Mouse (Mus musculus): Measurements from ENCODE around the gene Zkscan8. TPM values are rescaled to one million over a fixed set of nuclear protein-coding genes. Genes with fewer than 3 reads are reported as not detected.

The Zkscan8 gene
- polyA plus RNA-seq, 1 experiment from 2014 or later, result 7.0 TPM

Other genes starting within 250 kb of the Zkscan8 start
- gene Gpx5, start 238.4 kb downstream of the Zkscan8 start, polyA plus RNA-seq (2015; fragmentation: Nextera tagmentation; extraction: Ambion mirVana), result not detected in 2 replicates
- gene Gpx6, start 219.0 kb downstream of the Zkscan8 start, polyA plus RNA-seq (2015; fragmentation: Nextera tagmentation; extraction: Ambion mirVana), result 10.7 and 11.8 TPM in 2 replicates
- gene Olfr1367, start 184.2 kb downstream of the Zkscan8 start, polyA plus RNA-seq (2015; fragmentation: Nextera tagmentation; extraction: Ambion mirVana), result not detected in 2 replicates
- gene Zscan12, start 168.3 kb downstream of the Zkscan8 start, polyA plus RNA-seq (2015; fragmentation: Nextera tagmentation; extraction: Ambion mirVana), result 12.9 and 13.9 TPM in 2 replicates
- gene Zkscan3, start 128.4 kb downstream of the Zkscan8 start, polyA plus RNA-seq (2015; fragmentation: Nextera tagmentation; extraction: Ambion mirVana), result 88.0 and 91.8 TPM in 2 replicates
- 3.8 and 4.7 TPM in 2 replicates for gene Pgbd1, start 90.1 kb downstream of the Zkscan8 start, polyA plus RNA-seq (2015; fragmentation: Nextera tagmentation; extraction: Ambion mirVana)
- 22.9 and 32.2 TPM in 2 replicates for gene Zscan26, start 77.4 kb downstream of the Zkscan8 start, polyA plus RNA-seq (2015; fragmentation: Nextera tagmentation; extraction: Ambion mirVana)
- gene Nkapl, start 62.6 kb downstream of the Zkscan8 start, polyA plus RNA-seq (2015; fragmentation: Nextera tagmentation; extraction: Ambion mirVana), result 1.9 and 2.3 TPM in 2 replicates
- 4.5 TPM in 2 replicates for gene Zkscan4, start 52.2 kb downstream of the Zkscan8 start, polyA plus RNA-seq (2015; fragmentation: Nextera tagmentation; extraction: Ambion mirVana)
- not detected in 2 replicates for gene Gm10065, start 51.7 kb downstream of the Zkscan8 start, polyA plus RNA-seq (2015; fragmentation: Nextera tagmentation; extraction: Ambion mirVana)
- gene AK157302, start 35.9 kb downstream of the Zkscan8 start, polyA plus RNA-seq (2015; fragmentation: Nextera tagmentation; extraction: Ambion mirVana), result 0.46 and 1.6 TPM in 2 replicates
- 9.9 and 19.3 TPM in 2 replicates for gene Gm11273, start 29.7 kb downstream of the Zkscan8 start, polyA plus RNA-seq (2015; fragmentation: Nextera tagmentation; extraction: Ambion mirVana)
- 0.16 and 0.17 TPM in 2 replicates for gene Olfr1366, start 11.7 kb upstream of the Zkscan8 start, polyA plus RNA-seq (2015; fragmentation: Nextera tagmentation; extraction: Ambion mirVana)
- gene Olfr1535, start 28.8 kb upstream of the Zkscan8 start, polyA plus RNA-seq (2015; fragmentation: Nextera tagmentation; extraction: Ambion mirVana), result not detected in 2 replicates
- not detected in 2 replicates for gene Olfr1364, start 50.6 kb upstream of the Zkscan8 start, polyA plus RNA-seq (2015; fragmentation: Nextera tagmentation; extraction: Ambion mirVana)
- not detected in 2 replicates for gene Olfr1362, start 82.9 kb upstream of the Zkscan8 start, polyA plus RNA-seq (2015; fragmentation: Nextera tagmentation; extraction: Ambion mirVana)
- gene Olfr11, start 111.4 kb upstream of the Zkscan8 start, polyA plus RNA-seq (2015; fragmentation: Nextera tagmentation; extraction: Ambion mirVana), result not detected in 2 replicates
- gene Olfr1361, start 132.3 kb upstream of the Zkscan8 start, polyA plus RNA-seq (2015; fragmentation: Nextera tagmentation; extraction: Ambion mirVana), result not detected in 2 replicates
- gene Olfr1360, start 146.3 kb upstream of the Zkscan8 start, polyA plus RNA-seq (2015; fragmentation: Nextera tagmentation; extraction: Ambion mirVana), result not detected in 2 replicates
- gene Olfr1359, start 167.0 kb upstream of the Zkscan8 start, polyA plus RNA-seq (2015; fragmentation: Nextera tagmentation; extraction: Ambion mirVana), result not detected in 2 replicates
- gene Hist1h2bl, start 185.0 kb upstream of the Zkscan8 start, polyA plus RNA-seq (2015; fragmentation: Nextera tagmentation; extraction: Ambion mirVana), result 1.9 and 3.8 TPM in 2 replicates
- gene Hist1h2ai, start 185.3 kb upstream of the Zkscan8 start, polyA plus RNA-seq (2015; fragmentation: Nextera tagmentation; extraction: Ambion mirVana), result 13.5 and 20.3 TPM in 2 replicates
- 6.2 and 12.4 TPM in 2 replicates for gene Hist1h3h, start 186.5 kb upstream of the Zkscan8 start, polyA plus RNA-seq (2015; fragmentation: Nextera tagmentation; extraction: Ambion mirVana)
- 4.3 and 4.4 TPM in 2 replicates for gene Hist1h2bm, start 190.9 kb upstream of the Zkscan8 start, polyA plus RNA-seq (2015; fragmentation: Nextera tagmentation; extraction: Ambion mirVana)
- 1.4 and 1.6 TPM in 2 replicates for gene Hist1h4j, start 203.9 kb upstream of the Zkscan8 start, polyA plus RNA-seq (2015; fragmentation: Nextera tagmentation; extraction: Ambion mirVana)
- 4.3 and 5.9 TPM in 2 replicates for gene Hist1h4k, start 219.4 kb upstream of the Zkscan8 start, polyA plus RNA-seq (2015; fragmentation: Nextera tagmentation; extraction: Ambion mirVana)
- 24.4 and 25.9 TPM in 2 replicates for gene Hist1h2ak, start 222.7 kb upstream of the Zkscan8 start, polyA plus RNA-seq (2015; fragmentation: Nextera tagmentation; extraction: Ambion mirVana)
- 2.2 and 3.1 TPM in 2 replicates for gene Hist1h2bn, start 223.0 kb upstream of the Zkscan8 start, polyA plus RNA-seq (2015; fragmentation: Nextera tagmentation; extraction: Ambion mirVana)
- gene Hist1h1b, start 249.5 kb upstream of the Zkscan8 start, polyA plus RNA-seq (2015; fragmentation: Nextera tagmentation; extraction: Ambion mirVana), result 17.4 and 17.8 TPM in 2 replicates